Mouse (Mus musculus) cerebellum, postnatal 14 days (tissue): ENCODE data around the gene Htra1.

Experiments used
- DNase-seq, 2 experiments: peaks; one replicate each; pipeline ENCODE4 v3.0.0; 2021; ENCODE audit warnings: mixed read lengths in 2 of 2

The Htra1 gene

GRCm38 (mm10) chr7:131019181-131019580 lies 83.3 kb downstream of the Htra1 start:
- peak; percentile 16 to 21 for DNase-seq

GRCm38 (mm10) chr7:131024807-131025206 lies 88.9 kb downstream of the Htra1 start:
- DNase-seq: no peak

GRCm38 (mm10) chr7:131027557-131027956 lies 91.6 kb downstream of the Htra1 start:
- no peak for DNase-seq

DNA sequence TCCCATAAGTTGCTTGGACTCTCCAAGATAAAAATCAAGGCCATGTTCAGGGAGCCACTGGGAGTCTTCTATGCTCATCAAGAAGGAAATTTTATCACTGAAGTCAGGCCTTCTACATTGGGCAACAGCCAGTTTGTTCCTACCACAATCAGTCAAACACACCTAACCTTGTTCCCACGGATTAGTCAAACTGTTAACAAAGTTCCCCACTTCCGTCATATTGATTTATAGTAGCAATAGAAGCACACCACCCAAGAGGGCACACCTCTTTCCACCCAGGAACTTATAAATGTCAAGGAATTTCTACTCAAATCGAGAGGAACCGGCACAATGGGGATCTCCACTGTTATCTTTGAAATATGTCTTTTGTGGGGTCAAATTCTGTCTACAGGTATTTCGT lies 95.8 kb downstream of the Htra1 start, which contains the start of gene Dmbt1:
Gene Dmbt1, plus strand, starts transcription at position 299 of the 400 bp plus-strand sequence.
- no peak for DNase-seq
